ENCODE assay signal across 33 mouse cellular contexts in genomic region chr9:29939517-29940034, GRCm38 (mm10). TPM values are rescaled to one million over a fixed set of nuclear protein-coding genes. Genes with fewer than 3 reads are reported as not detected.
A peak's percentile ranks its signal among the peaks of the same experiment; 100 is the strongest.
DNase-seq lines count a peak whose midpoint lies in the region; ATAC-seq lines count a peak whose summit lies in the region.
"Had no signal": no experiment of that assay in that cellular context is flagged by ENCODE, and none has a peak within 500 bp of the region (broad histone marks: within the 10 kb centered on the region; RNA-seq: fewer than 3 reads in every experiment).

No protein-coding gene starts in this region.

- H3K27ac ChIP-seq in forebrain, embryonic 13.5 days: no peak overlapping the region
- no peak overlapping the region for H3K27ac ChIP-seq in forebrain, embryonic 15.5 days (replicated peaks)
- peak overlapping the region; percentile 66 for H3K27ac ChIP-seq in hindbrain, embryonic 14.5 days
- H3K27ac ChIP-seq in hindbrain, embryonic 11.5 days (ENCODE audit: low read depth, low read length): no peak overlapping the region
- peak overlapping the region; percentile 74 for H3K27ac ChIP-seq in neural tube, embryonic 13.5 days (replicated peaks)
- H3K27ac ChIP-seq: embryonic facial prominence, embryonic 12.5 days; gastrocnemius, adult 2 months; heart, adult 2 months; heart, embryonic 13.5 days; intestine, embryonic 15.5 days; layer of hippocampus, adult 2 months; left cerebral cortex, adult 2 months; limb, embryonic 12.5 days; liver, embryonic 15.5 days; neural tube, embryonic 12.5 days; stomach, postnatal 0 days had no signal

- WGBS in forebrain, embryonic 13.5 days: 26% methylated on average over 16 of the region's 16 CpGs
- 14% methylated on average over 16 of the region's 16 CpGs for WGBS in forebrain, embryonic 15.5 days
- WGBS in hindbrain, embryonic 14.5 days: 59% methylated on average over 16 of the region's 16 CpGs
- 91% methylated on average over 16 of the region's 16 CpGs for WGBS in hindbrain, embryonic 11.5 days
- WGBS in neural tube, embryonic 13.5 days: 66% methylated on average over 16 of the region's 16 CpGs

- H3K9ac ChIP-seq in forebrain, embryonic 13.5 days: no peak overlapping the region
- H3K9ac ChIP-seq in forebrain, embryonic 15.5 days (replicated peaks): no peak overlapping the region
- no peak overlapping the region for H3K9ac ChIP-seq in hindbrain, embryonic 14.5 days
- H3K9ac ChIP-seq in hindbrain, embryonic 11.5 days (ENCODE audit: low read depth, low read length): no peak overlapping the region
- H3K9ac ChIP-seq in neural tube, embryonic 13.5 days: no peak overlapping the region
- H3K9ac ChIP-seq: embryonic facial prominence, embryonic 12.5 days; heart, embryonic 13.5 days; intestine, embryonic 15.5 days; limb, embryonic 12.5 days; liver, embryonic 15.5 days; lung, embryonic 14.5 days; neural tube, embryonic 12.5 days had no signal

- H3K36me3 ChIP-seq in forebrain, embryonic 13.5 days (ENCODE audit: poor library complexity, severe bottlenecking): no peaks in the 10 kb centered on the region
- H3K36me3 ChIP-seq in forebrain, embryonic 15.5 days: no peaks in the 10 kb centered on the region
- H3K36me3 ChIP-seq in hindbrain, embryonic 14.5 days (replicated peaks; ENCODE audit: control insufficient read depth, insufficient read depth): no peaks in the 10 kb centered on the region
- no peaks in the 10 kb centered on the region for H3K36me3 ChIP-seq in hindbrain, embryonic 11.5 days (ENCODE audit: control insufficient read depth, insufficient read depth, low read length)
- H3K36me3 ChIP-seq in neural tube, embryonic 13.5 days: no peaks in the 10 kb centered on the region
- H3K36me3 ChIP-seq: embryonic facial prominence, embryonic 12.5 days; G1E; heart, embryonic 13.5 days; intestine, embryonic 15.5 days; limb, embryonic 12.5 days; liver, embryonic 15.5 days; neural tube, embryonic 12.5 days had no signal

- H3K4me1 ChIP-seq in forebrain, embryonic 13.5 days: peaks cover 28% of the 10 kb centered on the region
- H3K4me1 ChIP-seq in forebrain, embryonic 15.5 days: peaks cover 29% of the 10 kb centered on the region
- peaks cover 31% of the 10 kb centered on the region for H3K4me1 ChIP-seq in hindbrain, embryonic 14.5 days (replicated peaks; ENCODE audit: control insufficient read depth, insufficient read depth, low read length)
- no peaks in the 10 kb centered on the region; the same call in 1 of the 2 replicates for H3K4me1 ChIP-seq in hindbrain, embryonic 11.5 days (replicated peaks; ENCODE audit: control insufficient read depth, insufficient read depth, low read length)
- peaks cover 45% of the 10 kb centered on the region for H3K4me1 ChIP-seq in neural tube, embryonic 13.5 days (replicated peaks)
- H3K4me1 ChIP-seq: embryonic facial prominence, embryonic 12.5 days; intestine, embryonic 15.5 days; limb, embryonic 12.5 days; liver, embryonic 15.5 days had no signal

- H3K9me3 ChIP-seq in forebrain, embryonic 13.5 days (replicated peaks): no peaks in the 10 kb centered on the region
- H3K9me3 ChIP-seq in forebrain, embryonic 15.5 days: no peaks in the 10 kb centered on the region
- H3K9me3 ChIP-seq in hindbrain, embryonic 14.5 days (ENCODE audit: control insufficient read depth, low read length): no peaks in the 10 kb centered on the region
- H3K9me3 ChIP-seq in hindbrain, embryonic 11.5 days (ENCODE audit: control insufficient read depth, low read length): no peaks in the 10 kb centered on the region
- H3K9me3 ChIP-seq in neural tube, embryonic 13.5 days: no peaks in the 10 kb centered on the region
- H3K9me3 ChIP-seq: embryonic facial prominence, embryonic 12.5 days; heart, embryonic 13.5 days; intestine, embryonic 15.5 days; limb, embryonic 12.5 days; liver, embryonic 15.5 days; neural tube, embryonic 12.5 days had no signal

- no peak overlapping the region for H3K4me2 ChIP-seq in forebrain, embryonic 13.5 days
- H3K4me2 ChIP-seq in forebrain, embryonic 15.5 days (replicated peaks): no peak overlapping the region
- H3K4me2 ChIP-seq in hindbrain, embryonic 14.5 days (replicated peaks): no peak overlapping the region; the same call in 1 of the 2 replicates
- no peak overlapping the region for H3K4me2 ChIP-seq in hindbrain, embryonic 11.5 days (replicated peaks; ENCODE audit: low read depth, low read length)
- H3K4me2 ChIP-seq in neural tube, embryonic 13.5 days: no peak overlapping the region
- H3K4me2 ChIP-seq: embryonic facial prominence, embryonic 12.5 days; heart, embryonic 13.5 days; intestine, embryonic 15.5 days; limb, embryonic 12.5 days; liver, embryonic 15.5 days; lung, embryonic 14.5 days; neural tube, embryonic 12.5 days had no signal

- peaks cover 19% of the 10 kb centered on the region; the same call in 1 of the 2 replicates for H3K27me3 ChIP-seq in forebrain, embryonic 13.5 days
- no peaks in the 10 kb centered on the region for H3K27me3 ChIP-seq in forebrain, embryonic 15.5 days
- no peaks in the 10 kb centered on the region for H3K27me3 ChIP-seq in hindbrain, embryonic 14.5 days (ENCODE audit: control insufficient read depth, insufficient read depth, low read length)
- H3K27me3 ChIP-seq in hindbrain, embryonic 11.5 days (ENCODE audit: control insufficient read depth, insufficient read depth, low read length): 0 out of 2 replicates have a peak, but pooled peaks cover 3% of the 10 kb centered on the region
- no peaks in the 10 kb centered on the region for H3K27me3 ChIP-seq in neural tube, embryonic 13.5 days
- H3K27me3 ChIP-seq: heart, embryonic 13.5 days; intestine, embryonic 15.5 days; liver, embryonic 15.5 days; neural tube, embryonic 12.5 days had no signal

- no peak for DNase-seq in hindbrain, embryonic 14.5 days (ENCODE audit: low spot score)
- no peak for DNase-seq in hindbrain, embryonic 11.5 days (ENCODE audit: low spot score)
- no peak for DNase-seq in neural tube, embryonic 10.5 days (ENCODE audit: extremely low spot score, low spot score)
- DNase-seq in right cerebral cortex, adult 2 months (ENCODE audit: low spot score in 2 of 2): no peak
- DNase-seq: adrenal gland, postnatal 14 days; cerebellum, adult 11-12 months; cerebellum, adult 9-11 months; embryo, embryonic 11 days; gastrocnemius, adult 2 months; gastrocnemius, postnatal 36 days; heart, adult 2 months; heart, postnatal 10 days; kidney, adult 2 months; kidney, postnatal 36 days; lung, embryonic 14.5 days; lung, postnatal 14 days; right cerebral cortex, adult 18-20 months; right cerebral cortex, postnatal 4 days; thymus, adult 18-20 months; thymus, postnatal 25 days had no signal

- no peak overlapping the region for H3K4me3 ChIP-seq in forebrain, embryonic 13.5 days
- no peak overlapping the region for H3K4me3 ChIP-seq in forebrain, embryonic 15.5 days
- no peak overlapping the region for H3K4me3 ChIP-seq in hindbrain, embryonic 14.5 days (replicated peaks; ENCODE audit: low read length)
- no peak overlapping the region for H3K4me3 ChIP-seq in hindbrain, embryonic 11.5 days (ENCODE audit: low read depth, low read length)
- no peak overlapping the region for H3K4me3 ChIP-seq in neural tube, embryonic 13.5 days
- H3K4me3 ChIP-seq: embryonic facial prominence, embryonic 12.5 days; gastrocnemius, adult 2 months; heart, adult 2 months; heart, embryonic 13.5 days; intestine, embryonic 15.5 days; layer of hippocampus, adult 2 months; left cerebral cortex, adult 2 months; limb, embryonic 12.5 days; liver, embryonic 15.5 days; neural tube, embryonic 12.5 days had no signal

- peak; percentile 57; the same call in 1 of the 2 replicates for ATAC-seq in forebrain, embryonic 13.5 days
- no peak for ATAC-seq in forebrain, embryonic 15.5 days (replicated peaks)
- ATAC-seq in hindbrain, embryonic 14.5 days (ENCODE audit: low FRiP score): no peak
- ATAC-seq in hindbrain, embryonic 11.5 days (ENCODE audit: low FRiP score): no peak
- ATAC-seq in neural tube, embryonic 13.5 days (ENCODE audit: low read depth): no peak
- ATAC-seq: intestine, embryonic 15.5 days had no signal

RNA-seq across cellular contexts. Expression of gene Ntm, which starts 23.4 kb away (rescaled TPM):
- polyA plus RNA-seq in forebrain, embryonic 13.5 days (2015; fragmentation: Nextera tagmentation; extraction: Ambion mirVana): 61.4 and 65.7 TPM in 2 replicates
- polyA plus RNA-seq in forebrain, embryonic 15.5 days (2015; fragmentation: Nextera tagmentation; extraction: Ambion mirVana): 98.7 and 106 TPM in 2 replicates
- 194 and 196 TPM in 2 replicates for polyA plus RNA-seq in hindbrain, embryonic 14.5 days (2014; fragmentation: Nextera tagmentation; extraction: Ambion mirVana)
- polyA plus RNA-seq in hindbrain, embryonic 11.5 days (2014; fragmentation: Nextera tagmentation; extraction: Ambion mirVana): 27.0 and 30.6 TPM in 2 replicates
- 150 and 151 TPM in 2 replicates for polyA plus RNA-seq in neural tube, embryonic 13.5 days (2015; fragmentation: Nextera tagmentation; extraction: Ambion mirVana)
- polyA plus RNA-seq: G1E had no signal

Comparison
In these comparisons a context has a peak if more than half of its experiments do, and no peak if none do; other contexts are left out.
1. H3K27ac ChIP-seq: peak in hindbrain, embryonic 14.5 days (single experiment) and neural tube, embryonic 13.5 days (single experiment); none in forebrain, embryonic 13.5 days (single experiment), forebrain, embryonic 15.5 days (single experiment) and hindbrain, embryonic 11.5 days (single experiment).